Mouse (Mus musculus) v-Abl transformed pro-B cells (cell line): Measurements from ENCODE around the gene Ptcra.
"Not testable (repeated sequence)": the region's sequence is repeated elsewhere in the genome, so short reads cannot be mapped to it uniquely, and the experiment has no call there.

ENCODE experiments used
- in situ Hi-C, 2 experiments: fragments of 400-800 bp; cut with MboI; formaldehyde crosslinking; loops; one replicate each; pipeline ENCODE4 v1.15.1; 2025; ENCODE audit not compliant: unreplicated experiment in 2 of 2

Gene Ptcra

DNA sequence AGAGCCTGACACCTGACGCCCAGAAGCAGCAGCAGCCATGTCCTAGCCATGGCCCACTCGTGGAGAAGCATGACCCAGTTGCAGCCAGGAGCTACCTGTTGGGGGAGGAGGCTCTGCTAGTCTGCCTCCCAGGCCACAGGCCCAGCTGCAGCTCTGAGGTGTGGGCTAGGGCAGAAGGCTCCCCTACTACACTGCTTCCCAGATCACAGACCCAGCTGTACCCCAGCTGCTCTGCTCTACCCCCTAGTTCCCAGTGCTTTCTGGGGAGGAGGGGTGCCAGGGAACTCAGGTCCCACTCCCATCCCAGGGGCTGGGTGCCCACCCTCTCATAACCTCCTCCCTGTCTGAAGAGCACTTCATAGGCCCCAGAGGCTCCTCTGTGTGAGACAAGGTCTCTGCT, at the start of gene Ptcra:
Ptcra (minus strand) TSS at position 169 of the 400 bp plus-strand sequence.
- in situ Hi-C loops: no loop called here

DNA sequence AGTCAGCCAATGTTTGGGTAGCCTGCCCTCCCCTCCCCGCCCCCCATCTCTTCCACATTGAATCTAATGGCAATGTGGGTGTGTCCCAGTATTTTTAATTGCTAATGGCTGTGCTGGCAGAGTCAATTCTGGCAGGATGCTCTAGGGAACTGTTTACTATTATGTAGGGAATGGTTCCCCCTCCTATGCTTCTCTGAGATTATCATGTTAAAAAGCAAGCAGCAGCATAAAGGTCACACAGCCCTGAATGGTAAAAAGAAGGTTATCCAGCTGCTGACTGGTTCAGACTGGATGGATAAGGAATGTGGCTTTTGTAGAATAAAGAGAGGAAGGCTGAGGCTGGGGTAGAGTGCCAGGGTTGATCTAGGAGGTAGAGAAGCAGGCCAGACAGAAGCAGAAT, 48.9 kb upstream of the Ptcra start:
- in situ Hi-C loops: no loop called here

DNA sequence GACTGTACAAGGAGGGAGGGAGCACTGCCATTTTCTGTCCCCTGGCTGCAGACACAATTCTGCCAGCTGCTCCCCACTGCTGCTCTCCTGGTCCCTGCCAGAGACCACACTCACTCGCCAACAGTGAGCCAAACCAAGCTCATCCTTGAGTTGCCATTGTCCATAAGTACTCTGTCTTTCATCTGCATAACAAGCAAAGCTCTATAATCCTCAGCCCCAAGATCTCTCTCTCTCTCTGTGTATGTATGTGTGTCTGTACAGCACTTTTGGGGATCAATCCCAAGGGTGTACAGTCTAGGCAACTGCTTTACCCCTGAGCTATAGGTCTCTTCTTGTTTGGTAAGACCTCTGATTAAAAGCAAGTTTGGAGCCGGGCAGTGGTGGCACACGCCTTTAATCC, 47.2 kb upstream of the Ptcra start:
- in situ Hi-C loops: no loop called here

DNA sequence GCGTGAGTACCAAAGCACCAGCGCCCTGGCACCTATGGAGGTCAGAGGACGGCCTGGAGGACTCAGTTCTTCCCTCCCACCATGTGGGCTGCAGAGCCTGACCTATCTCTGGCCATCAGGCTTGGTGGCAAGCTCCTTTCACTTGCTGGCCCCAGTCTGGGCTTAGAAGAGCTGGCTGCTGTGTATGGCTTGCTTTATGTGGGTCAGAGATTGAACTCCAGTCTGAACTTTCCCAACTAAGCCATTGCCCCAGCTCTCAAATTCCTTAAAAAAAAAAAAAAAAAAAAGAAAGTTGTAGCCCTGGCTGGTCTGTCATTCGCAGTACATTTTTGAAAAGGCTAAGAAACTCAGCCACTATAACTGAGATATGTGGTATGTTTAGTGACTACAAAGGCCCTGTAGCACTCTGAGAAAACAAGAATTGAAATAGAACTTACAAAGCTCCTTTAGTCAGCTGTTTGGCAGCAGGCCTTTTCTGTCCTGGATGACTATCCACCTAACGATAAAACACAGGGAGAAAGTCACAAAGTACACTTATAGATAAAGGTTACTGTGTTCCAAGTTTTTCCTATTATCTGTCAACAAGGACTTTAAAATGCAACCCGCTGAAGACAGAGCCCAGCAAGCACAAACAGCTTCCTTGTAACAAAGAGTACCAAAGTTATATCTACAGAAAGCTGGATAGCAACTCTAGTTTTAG, 45.8 kb upstream of the Ptcra start:
- in situ Hi-C loops: no loop called here

DNA sequence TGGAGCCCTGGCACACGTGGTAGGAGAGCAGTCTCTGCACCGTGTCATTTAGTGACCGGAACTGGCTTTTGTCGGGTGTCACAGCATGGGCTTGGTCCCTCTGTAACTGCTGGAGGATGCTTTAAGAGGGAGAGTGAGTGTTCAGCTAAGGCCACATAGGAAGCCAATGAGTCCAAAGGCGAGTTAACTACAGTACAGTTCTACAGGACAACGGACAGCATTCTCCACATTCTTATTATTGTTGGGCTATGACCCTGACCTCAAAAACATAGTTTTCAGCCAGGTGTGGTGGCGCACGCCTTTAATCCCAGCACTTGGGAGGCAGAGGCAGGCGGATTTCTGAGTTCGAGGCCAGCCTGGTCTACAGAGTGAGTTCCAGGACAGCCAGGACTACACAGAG, 44.9 kb upstream of the Ptcra start:
- in situ Hi-C loops: no loop called here

DNA sequence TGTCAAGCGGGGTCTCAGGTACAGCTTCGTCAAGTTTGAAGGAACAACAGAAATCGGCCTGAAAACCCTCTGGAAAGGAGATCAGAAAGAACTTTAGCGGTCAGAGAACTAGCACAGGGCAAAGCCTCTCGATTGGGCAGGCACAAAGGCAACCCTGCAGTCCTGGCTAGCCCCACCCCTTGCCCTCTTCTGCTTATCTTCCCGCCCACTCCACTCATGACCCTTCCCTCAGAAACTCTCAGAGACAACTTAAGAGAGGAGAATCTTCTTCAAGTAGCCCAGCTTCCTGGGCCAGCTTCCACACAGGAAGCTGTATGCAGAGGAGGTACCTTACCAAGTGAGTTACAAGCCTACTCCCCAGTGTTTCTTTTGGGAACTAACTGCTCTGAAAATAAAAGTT, 38.2 kb upstream of the Ptcra start:
- in situ Hi-C loops: no loop called here

DNA sequence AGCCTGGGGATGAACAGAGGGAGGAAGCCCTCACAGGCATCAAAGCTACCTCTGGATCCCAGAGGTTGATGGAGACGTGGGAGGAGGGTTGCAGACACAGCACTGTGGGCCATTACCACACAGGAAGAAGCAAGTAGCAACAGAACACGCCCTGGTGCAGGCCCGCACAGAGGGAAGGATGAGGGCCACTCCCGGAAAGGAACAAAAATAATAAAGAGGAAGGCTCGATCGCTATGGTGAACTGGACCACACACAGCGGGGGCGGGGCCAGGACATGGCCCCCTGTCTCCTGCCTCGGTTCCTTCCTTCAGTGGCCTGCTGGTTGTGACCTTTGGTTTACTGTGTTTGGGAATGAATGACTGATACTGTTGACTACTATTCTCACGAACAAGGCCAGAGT, 36.2 kb upstream of the Ptcra start:
- in situ Hi-C loops: no loop called here

DNA sequence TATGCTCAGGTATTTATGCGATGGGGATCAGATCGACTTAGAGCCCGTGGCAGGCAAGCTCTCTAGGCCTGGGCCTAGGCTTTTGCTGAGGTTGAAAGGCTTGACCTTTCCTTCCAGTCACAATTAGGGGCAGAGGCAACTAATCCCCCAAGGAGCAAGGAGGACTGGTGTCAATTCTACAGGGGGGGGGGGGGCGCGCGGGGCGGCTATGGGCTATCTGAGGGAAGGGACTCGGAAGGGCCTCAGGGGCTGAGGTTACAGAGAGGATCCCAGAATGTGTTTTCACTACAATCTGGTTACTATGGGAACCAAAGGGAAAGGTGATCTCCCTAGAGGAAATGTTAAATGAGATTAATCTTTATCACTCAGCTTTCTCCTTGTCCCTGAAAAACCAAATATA, 33.9 kb upstream of the Ptcra start:
- in situ Hi-C loops: no loop called here

DNA sequence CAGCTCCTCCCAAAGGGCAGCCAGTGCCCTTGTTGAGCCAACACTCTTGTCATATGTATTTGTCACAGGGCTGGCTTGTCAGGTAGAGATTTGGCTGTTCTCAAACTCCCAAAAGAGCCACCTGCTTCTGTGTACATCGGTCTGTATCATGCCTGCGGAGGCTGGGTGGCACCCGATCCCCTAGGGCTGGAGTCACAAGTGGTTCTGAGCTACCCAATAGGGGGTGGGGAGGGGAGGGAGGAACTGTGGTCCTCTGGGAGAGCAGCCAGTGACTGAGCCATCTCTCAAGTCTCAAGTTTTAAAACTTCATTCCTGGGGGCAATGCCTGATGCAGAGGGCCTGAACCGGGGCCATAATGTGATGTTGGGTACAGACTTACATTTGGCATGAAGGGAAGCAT, 33.2 kb upstream of the Ptcra start:
- in situ Hi-C loops: no loop called here

DNA sequence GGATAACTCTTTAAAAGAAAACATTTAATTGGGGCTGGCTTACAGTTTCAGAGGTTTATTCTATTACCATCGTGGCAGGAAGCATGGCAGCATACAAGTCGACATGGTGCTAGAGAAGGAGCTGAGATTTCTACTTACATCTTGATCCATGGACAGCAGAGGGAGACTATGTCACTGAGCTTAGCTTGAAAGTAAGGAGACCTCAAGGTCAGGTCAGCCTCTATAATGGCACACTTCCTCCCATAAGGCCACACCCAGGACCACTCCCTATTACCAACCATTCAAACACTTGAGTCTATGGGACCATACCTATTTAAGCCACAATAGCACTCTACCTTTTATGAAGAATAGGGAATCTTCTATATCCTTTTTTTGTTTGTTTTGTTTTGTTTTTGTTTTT, 29.5 kb upstream of the Ptcra start:
- in situ Hi-C loops: loop anchor here (5.0 kb wide), 1 partner anchor 89 kb away; no protein-coding TSS in a partner anchor

DNA sequence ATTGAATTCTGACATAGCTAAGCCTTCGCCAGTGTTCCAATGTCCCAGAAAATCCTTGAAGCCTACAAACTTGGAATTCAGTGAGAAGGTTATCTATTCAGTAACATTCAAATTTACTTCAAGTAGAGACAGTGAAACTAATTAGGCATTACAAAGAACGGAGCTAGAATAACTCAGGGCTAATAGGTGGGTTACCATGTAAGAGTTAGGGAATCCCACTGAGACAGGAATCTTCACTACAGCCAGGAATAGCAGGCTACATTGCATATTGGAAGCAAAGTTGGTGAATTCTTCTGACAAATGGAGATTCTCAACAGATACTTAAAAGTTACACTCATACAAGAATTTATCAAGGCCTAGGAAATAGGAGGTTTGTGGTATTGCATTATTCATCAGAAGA, 24.5 kb upstream of the Ptcra start:
- in situ Hi-C loops: not testable (repeated sequence)

DNA sequence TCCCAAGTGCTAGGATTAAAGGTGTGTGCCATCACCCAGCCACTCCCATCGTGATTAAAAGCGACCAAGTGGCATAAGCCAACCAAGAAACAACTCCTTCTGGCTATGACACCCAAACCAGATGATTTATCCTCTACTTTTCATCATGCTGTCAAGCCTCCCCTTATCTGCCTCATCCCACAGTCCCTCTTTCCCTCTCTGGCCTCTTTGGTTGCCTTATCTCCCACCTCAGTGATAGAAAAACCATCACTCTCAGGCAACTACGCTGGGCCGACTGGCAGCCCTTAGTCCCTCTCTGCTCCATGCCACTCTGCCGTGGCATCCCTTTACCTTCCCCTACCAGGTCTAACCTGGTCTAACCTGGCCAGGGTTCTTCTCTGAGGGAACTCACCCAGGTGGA, 23.4 kb upstream of the Ptcra start:
- in situ Hi-C loops: no loop called here

DNA sequence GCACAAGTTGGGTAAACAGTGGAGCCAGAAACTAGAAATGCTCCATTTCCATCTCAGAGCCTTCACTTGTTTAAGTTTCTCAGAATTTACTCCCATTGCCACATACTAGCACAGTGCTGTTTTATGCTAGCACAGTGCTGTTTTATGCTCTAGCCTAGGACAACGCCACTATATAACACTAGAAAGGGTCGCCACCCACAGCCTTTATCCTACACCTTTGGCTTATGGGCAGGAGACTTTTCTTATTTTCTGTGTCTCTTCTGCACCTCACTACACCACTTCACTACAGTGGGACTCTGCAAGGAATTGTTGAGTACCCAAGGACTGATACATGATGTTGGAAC, 19.7 kb upstream of the Ptcra start:
- in situ Hi-C loops: no loop called here

DNA sequence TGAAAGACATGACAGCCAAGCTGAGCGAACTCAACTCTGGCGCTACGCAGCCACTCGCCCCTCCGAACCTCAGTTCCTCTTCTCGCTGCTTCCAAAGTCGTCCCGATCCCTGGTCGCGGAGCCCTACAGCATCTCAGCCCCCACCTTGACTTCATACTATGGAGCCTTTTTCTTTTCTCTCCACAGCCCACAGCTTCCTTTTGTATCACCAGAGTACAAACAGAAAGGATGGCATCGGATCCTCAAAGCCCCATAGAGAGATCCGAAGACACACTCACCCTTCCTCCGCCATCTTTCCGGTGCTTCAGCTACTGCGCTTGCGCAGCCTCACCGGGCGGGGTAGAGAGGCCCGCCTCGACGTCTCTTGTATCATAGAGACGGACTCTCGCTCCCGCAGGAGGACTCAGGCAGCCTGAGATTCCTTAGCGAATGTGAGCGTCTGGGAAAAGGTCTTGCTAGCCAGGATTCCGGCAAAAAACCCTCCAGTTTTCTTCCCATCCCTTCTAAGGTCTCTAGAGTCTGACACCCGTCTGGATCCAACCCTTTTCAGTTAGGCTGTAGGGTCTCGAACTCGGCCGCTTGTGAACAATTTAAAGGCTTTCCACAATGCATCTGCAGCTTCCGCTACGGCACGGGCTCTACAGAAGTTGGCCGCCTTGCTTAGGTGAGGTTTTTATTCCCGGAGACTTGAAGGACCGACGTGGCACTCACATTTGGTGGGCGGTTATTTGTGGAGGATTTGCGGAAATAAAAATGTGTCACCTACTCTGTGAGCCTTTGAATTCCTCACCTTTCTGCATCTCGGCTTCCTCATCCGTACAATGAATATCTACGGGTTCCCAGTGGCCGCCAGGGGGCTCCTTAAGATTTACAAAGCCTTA, 19.1 kb upstream of the Ptcra start, which contains the start of gene Rpl7l1:
Rpl7l1 (minus strand) TSS at position 332 of the 881 bp plus-strand sequence.
- in situ Hi-C loops: no loop called here

DNA sequence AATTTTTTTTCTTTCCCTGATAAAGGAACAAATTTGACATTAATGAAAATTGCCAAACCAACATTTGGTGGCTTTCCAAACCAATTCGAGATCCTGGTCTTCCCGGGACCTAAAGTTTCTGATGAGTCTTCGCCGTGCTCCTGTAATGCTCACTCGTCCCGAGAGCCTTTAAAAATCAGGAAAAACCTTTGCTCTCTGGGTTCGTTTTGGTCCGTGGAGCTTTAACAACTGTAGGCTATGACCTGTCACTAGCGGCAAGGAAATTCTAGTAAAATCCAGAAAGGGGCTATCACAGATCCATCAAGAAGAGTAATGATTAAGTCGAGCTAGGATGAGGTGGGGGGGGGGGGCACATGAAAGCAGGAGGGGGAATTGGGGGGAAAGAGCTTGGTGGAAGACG, 18.4 kb upstream of the Ptcra start:
- in situ Hi-C loops: no loop called here

DNA sequence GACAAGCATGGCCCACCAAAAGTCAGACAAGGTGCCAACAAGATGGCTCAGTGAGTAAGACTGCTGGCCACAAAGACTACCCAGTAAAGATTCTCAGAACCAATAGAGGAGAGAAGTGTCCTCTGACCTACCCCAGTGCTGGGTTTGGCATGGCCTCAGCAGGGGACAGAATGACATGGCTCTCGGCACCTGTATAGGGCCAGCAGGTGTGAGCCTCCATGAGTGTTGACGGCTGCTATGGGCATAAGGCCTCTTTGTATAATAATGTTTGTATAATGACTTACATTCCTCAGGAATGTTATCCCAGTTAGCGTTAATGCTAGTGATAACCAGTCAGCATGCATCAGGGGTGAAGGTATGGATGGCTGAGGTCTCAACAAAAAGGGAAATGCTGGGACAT, 12.6 kb upstream of the Ptcra start:
- in situ Hi-C loops: loop anchor here in 1 of 2 experiments (10.0 kb wide), 1 partner anchor 131 kb away; the partner anchor contains the start of genes Klc4 and Mrpl2

DNA sequence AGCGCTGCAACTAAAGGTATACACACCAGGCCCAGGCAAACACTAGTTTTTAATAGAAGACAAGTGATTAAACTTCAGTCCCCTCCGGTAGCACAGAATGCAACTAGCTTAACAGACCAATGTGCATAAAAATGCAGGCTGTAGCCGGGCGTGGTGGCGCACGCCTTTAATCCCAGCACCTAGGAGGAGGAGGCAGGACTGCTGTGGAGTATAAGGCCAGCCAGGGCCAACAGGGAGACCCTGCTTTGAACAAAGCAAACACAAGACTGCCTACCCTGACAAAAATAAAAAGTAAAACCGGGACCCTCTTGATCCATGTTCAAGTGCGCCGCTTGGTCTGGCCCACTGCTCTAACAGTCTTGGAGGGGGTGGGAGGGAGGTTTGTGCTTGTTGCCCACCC, 11.6 kb upstream of the Ptcra start:
- in situ Hi-C loops: loop anchor here in 1 of 2 experiments (10.0 kb wide), 1 partner anchor 130 kb away; the partner anchor contains the start of genes Klc4 and Mrpl2

DNA sequence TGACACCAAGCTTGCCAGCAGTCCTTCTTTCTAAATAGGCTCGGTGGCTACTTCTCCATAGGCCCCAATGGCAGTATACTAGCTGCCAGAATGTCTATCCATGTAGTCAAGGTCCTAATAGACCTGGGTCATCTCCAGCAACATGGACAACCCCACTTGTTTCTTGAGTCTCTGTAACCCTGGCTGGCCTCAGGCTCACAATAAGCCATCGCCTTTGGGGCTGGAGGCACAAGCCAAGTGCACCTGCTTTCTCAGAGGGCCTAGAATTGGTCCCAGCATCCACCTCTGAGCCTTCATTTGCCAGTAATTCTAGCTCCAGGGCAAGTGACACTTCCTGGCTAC, 10.6 kb upstream of the Ptcra start:
- in situ Hi-C loops: loop anchor here (5.0 to 10.0 kb wide), 2 partner anchors 37 to 129 kb away; partner anchors contain the start of genes Klc4 (in 1 of the 2) and Mrpl2 (in 1 of the 2)

DNA sequence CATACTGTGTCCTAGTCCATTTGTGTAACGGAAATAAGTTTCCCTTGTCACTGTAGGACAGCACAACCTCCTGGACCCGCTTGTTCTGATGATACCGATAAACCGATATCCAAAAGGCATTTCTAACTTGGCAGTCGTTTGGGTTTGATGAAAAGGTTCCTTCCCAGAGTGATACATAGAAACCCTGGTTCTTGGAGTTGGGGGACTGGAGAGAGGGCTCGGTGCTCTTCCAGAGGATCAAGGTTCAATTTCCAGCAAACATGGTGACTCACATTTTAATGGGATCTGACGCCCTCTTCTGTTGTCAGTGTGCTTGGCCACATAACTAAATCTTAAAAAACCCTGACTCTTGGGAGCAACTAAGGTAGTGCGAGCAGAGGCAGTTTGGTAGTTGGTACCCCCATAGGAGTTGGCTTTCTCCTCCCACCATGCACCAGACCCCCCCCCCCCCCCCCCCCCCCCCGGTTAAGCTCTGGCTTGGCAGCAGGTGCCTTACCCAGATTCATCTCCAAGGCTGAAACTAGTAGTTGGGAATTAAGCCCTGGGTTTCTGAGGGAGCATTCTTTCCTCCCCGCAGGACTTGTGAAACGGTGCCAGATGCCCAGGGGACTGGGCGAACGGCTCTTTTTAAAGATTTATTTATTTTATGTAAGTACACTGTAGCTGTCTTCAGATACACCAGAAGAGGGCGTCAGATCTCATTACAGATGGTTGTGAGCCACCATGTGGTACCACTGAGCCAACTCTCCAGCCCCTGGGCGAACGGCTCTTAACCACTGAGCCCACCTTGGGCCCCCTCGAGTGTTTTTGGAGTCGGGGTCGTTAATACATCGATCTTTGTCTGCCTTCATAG, 10.0 kb upstream of the Ptcra start:
- in situ Hi-C loops: loop anchor here (5.0 to 10.0 kb wide), 2 partner anchors 36 to 129 kb away; partner anchors contain the start of genes Klc4 (in 1 of the 2) and Mrpl2 (in 1 of the 2)

DNA sequence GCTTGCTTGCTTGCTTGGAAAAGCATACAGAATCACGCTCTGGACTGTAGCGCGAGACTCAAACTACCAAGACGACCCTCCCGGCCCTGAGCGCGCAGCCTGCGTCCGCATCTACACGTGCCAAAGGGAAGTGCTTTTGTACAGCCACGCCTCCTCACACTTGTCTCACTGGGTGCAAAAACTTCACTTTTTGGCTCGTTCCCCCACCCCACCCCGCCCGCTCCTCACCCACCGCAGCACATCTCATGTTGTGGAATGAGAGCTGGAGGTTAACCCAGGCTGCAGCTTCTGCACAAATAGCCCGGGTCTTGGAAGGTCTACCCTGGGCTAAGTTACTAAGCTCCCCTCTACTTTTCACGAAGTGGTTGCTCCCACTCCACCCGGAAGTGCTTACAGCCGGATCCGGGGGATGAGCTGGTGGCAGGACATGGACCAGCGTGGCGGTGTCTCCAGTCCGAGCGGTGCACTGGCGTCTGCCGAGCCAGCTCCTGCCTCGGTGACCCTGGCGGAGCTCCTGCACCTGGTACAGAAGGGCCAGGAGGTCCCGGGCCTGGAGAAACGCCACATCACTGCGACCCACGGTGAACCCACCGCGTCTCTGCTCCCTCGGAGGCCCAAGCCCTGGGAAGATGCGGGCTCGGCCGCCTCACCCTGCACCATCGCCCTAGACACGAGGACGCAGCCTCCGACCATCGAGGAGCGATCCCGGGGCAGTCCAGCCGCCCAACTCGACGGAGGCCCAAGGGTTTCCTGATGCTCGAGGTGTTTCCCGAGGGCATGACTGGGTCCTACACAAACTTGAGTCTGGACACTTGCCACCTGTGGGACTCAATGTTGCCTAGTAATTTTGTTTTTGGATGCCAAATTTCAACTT, 9.1 kb upstream of the Ptcra start, which contains the start of gene 2310039H08Rik:
2310039H08Rik (plus strand) TSS at position 232 of the 874 bp plus-strand sequence.
- in situ Hi-C loops: loop anchor here (5.0 to 10.0 kb wide), 2 partner anchors 35 to 128 kb away; partner anchors contain the start of genes Klc4 (in 1 of the 2) and Mrpl2 (in 1 of the 2)
